Mouse (Mus musculus) CD4-positive naive resting alpha-beta T cell, adult 76 days (primary cell): ENCODE data around the gene Cpvl. TPM values are rescaled to one million over a fixed set of nuclear protein-coding genes. Genes with fewer than 3 reads are reported as not detected.

Experiments
- total RNA-seq: library from RNA; stranded (reverse); gene quantifications from one replicate; pipeline ENCODE4 v1.2.4, GENCODE M21; 2023

Gene Cpvl
- not detected for total RNA-seq

GRCm38 (mm10) chr6:53978571-53978970 is at the start of gene Cpvl:
Cpvl (minus strand) TSS chr6:53978671.

Other genes starting within 250 kb of the Cpvl start
- not detected for gene Tril, start 157.8 kb downstream of the Cpvl start, total RNA-seq
- gene Chn2, start 60.9 kb upstream of the Cpvl start, total RNA-seq = 14.2 TPM